28 mouse cellular contexts compared by ENCODE assay signal in genomic region chr1:37344223-37344916, GRCm38 (mm10). TPM values are rescaled to one million over a fixed set of nuclear protein-coding genes. Genes with fewer than 3 reads are reported as not detected.
DNase-seq lines count a peak whose midpoint lies in the region; ATAC-seq and TF ChIP-seq lines count a peak whose summit lies in the region.
"Had no signal": no experiment of that assay in that cellular context is flagged by ENCODE, and none has a peak within 500 bp of the region (broad histone marks: within the 10 kb centered on the region; RNA-seq: fewer than 3 reads in every experiment).

No protein-coding gene starts in this region.

- H3K79me2 ChIP-seq in macrophage (ENCODE audit: inconsistent target) = peaks cover 100% of the 10 kb centered on the region

- no peak overlapping the region for H3K4me2 ChIP-seq in lung, postnatal 0 days (replicated peaks; ENCODE audit: low read depth, low read length)
- H3K4me2 ChIP-seq in hindbrain, embryonic 13.5 days = no peak overlapping the region
- H3K4me2 ChIP-seq: embryonic facial prominence, embryonic 13.5 days; forebrain, embryonic 15.5 days; heart, embryonic 11.5 days; hindbrain, embryonic 15.5 days; lung, embryonic 15.5 days; neural tube, embryonic 12.5 days had no signal

- no peak for TF ChIP-seq CTCF in lung, postnatal 0 days (IDR thresholded peaks at IDR 0.05)

- no peaks in the 10 kb centered on the region for H3K36me3 ChIP-seq in lung, postnatal 0 days (ENCODE audit: insufficient read depth, low read length)
- H3K36me3 ChIP-seq in macrophage (ENCODE audit: inconsistent target) = peaks cover 5% of the 10 kb centered on the region; the same call in 1 of the 2 replicates
- H3K36me3 ChIP-seq in hindbrain, embryonic 13.5 days = no peaks in the 10 kb centered on the region
- H3K36me3 ChIP-seq: embryonic facial prominence, embryonic 13.5 days; forebrain, embryonic 10.5 days; forebrain, embryonic 15.5 days; hindbrain, embryonic 15.5 days; lung, embryonic 15.5 days; neural tube, embryonic 12.5 days had no signal

- no peak overlapping the region for H3K4me3 ChIP-seq in lung, postnatal 0 days (ENCODE audit: low read depth, low read length)
- no peak overlapping the region for H3K4me3 ChIP-seq in macrophage (ENCODE audit: inconsistent target)
- no peak overlapping the region for H3K4me3 ChIP-seq in hindbrain, embryonic 13.5 days
- H3K4me3 ChIP-seq: embryonic facial prominence, embryonic 13.5 days; forebrain, embryonic 10.5 days; forebrain, embryonic 15.5 days; hindbrain, embryonic 15.5 days; lung, embryonic 15.5 days; neural tube, embryonic 12.5 days had no signal

- peaks cover 17% of the 10 kb centered on the region; the same call in 1 of the 2 replicates for H3K4me1 ChIP-seq in lung, postnatal 0 days (ENCODE audit: insufficient read depth, low read depth, low read length)
- peaks cover 8% of the 10 kb centered on the region; the same call in 1 of the 2 replicates for H3K4me1 ChIP-seq in hindbrain, embryonic 13.5 days (replicated peaks)
- H3K4me1 ChIP-seq: forebrain, embryonic 10.5 days; hindbrain, embryonic 15.5 days; neural tube, embryonic 12.5 days had no signal

- no peak overlapping the region for H3K27ac ChIP-seq in lung, postnatal 0 days (ENCODE audit: low read length)
- H3K27ac ChIP-seq in macrophage = peak overlapping the region; percentile 45
- no peak overlapping the region for H3K27ac ChIP-seq in hindbrain, embryonic 13.5 days
- H3K27ac ChIP-seq: embryonic facial prominence, embryonic 13.5 days; forebrain, embryonic 10.5 days; forebrain, embryonic 15.5 days; hindbrain, embryonic 15.5 days; kidney, postnatal 0 days; liver, embryonic 14.5 days; lung, embryonic 15.5 days; neural tube, embryonic 12.5 days had no signal

- no peaks in the 10 kb centered on the region for H3K9me3 ChIP-seq in lung, postnatal 0 days (ENCODE audit: low read length)
- no peaks in the 10 kb centered on the region for H3K9me3 ChIP-seq in hindbrain, embryonic 13.5 days
- H3K9me3 ChIP-seq: embryonic facial prominence, embryonic 13.5 days; forebrain, embryonic 10.5 days; forebrain, embryonic 15.5 days; hindbrain, embryonic 15.5 days; lung, embryonic 15.5 days; neural tube, embryonic 12.5 days had no signal

- 77% methylated on average over 6 of the region's 6 CpGs for WGBS in lung, postnatal 0 days
- WGBS in macrophage (ENCODE audit: missing documents) = 14% methylated on average over 6 of the region's 6 CpGs
- WGBS in hindbrain, embryonic 13.5 days = 91% methylated on average over 6 of the region's 6 CpGs

- no peak for ATAC-seq in lung, postnatal 0 days
- ATAC-seq in monocyte, adult 5-6 weeks (replicated peaks; ENCODE audit: insufficient number of reproducible peaks, low FRiP score, low TSS enrichment, poor library complexity, severe bottlenecking) = peak; percentile 80
- ATAC-seq in hindbrain, embryonic 13.5 days (ENCODE audit: low FRiP score) = no peak
- ATAC-seq: forebrain, embryonic 15.5 days had no signal

- no peaks in the 10 kb centered on the region for H3K27me3 ChIP-seq in lung, postnatal 0 days (replicated peaks; ENCODE audit: insufficient read depth, low read length)
- no peaks in the 10 kb centered on the region for H3K27me3 ChIP-seq in hindbrain, embryonic 13.5 days
- H3K27me3 ChIP-seq: CH12.LX; embryonic facial prominence, embryonic 13.5 days; forebrain, embryonic 15.5 days; hindbrain, embryonic 15.5 days; lung, embryonic 15.5 days; neural tube, embryonic 12.5 days had no signal

- TF ChIP-seq EP300 in lung, postnatal 0 days (IDR thresholded peaks at IDR 0.05) = no peak

- peak; percentile 17 for DNase-seq in lung, postnatal 0 days (ENCODE audit: low spot score)
- no peak for DNase-seq in lung, postnatal 14 days
- DNase-seq in c-Kit-positive CD71-negative TER-119-negative erythroid progenitor cells, embryonic 14.5 days (ENCODE audit: low read depth) = peak; percentile 14
- DNase-seq in spleen, adult 12 weeks (ENCODE audit: low spot score) = no peak
- DNase-seq in frontal cortex, postnatal 36 days (ENCODE audit: low spot score in 2 of 2) = no peak
- DNase-seq: adrenal gland, adult 8-10 months; cerebellum, adult 11-12 months; cerebellum, adult 9-11 months; heart, postnatal 4 days; kidney, adult 2 months; kidney, postnatal 4 days; layer of hippocampus, postnatal 36 days; left cerebral cortex, postnatal 4 days; midbrain, embryonic 14.5 days; right cerebral cortex, adult 18-20 months had no signal

- no peak overlapping the region for H3K9ac ChIP-seq in lung, postnatal 0 days (replicated peaks; ENCODE audit: low read depth)
- no peak overlapping the region for H3K9ac ChIP-seq in hindbrain, embryonic 13.5 days
- H3K9ac ChIP-seq: embryonic facial prominence, embryonic 13.5 days; forebrain, embryonic 15.5 days; hindbrain, embryonic 15.5 days; liver, embryonic 14.5 days; lung, embryonic 15.5 days; neural tube, embryonic 12.5 days had no signal

RNA-seq across cellular contexts. Expression of gene Inpp4a, which starts 44.7 kb away (rescaled TPM):
- polyA plus RNA-seq in lung, postnatal 0 days (2015; fragmentation: Nextera tagmentation; extraction: Ambion mirVana) = 15.8 and 17.8 TPM in 2 replicates
- total RNA-seq in macrophage (2018; cell fraction: chromatin; rRNA removed) = 100 to 1,000 TPM; 170 to 584 (median 327) TPM
- 10 to 100 TPM; 28.2 to 79.3 (median 60.4) TPM for total RNA-seq in macrophage (2018; cell fraction: cytosol; rRNA removed)
- 100 to 1,000 TPM in 24 of 26 experiments, 10 to 100 TPM in 2; 95.2 to 376 (median 172) TPM for total RNA-seq in macrophage (2018; cell fraction: nucleus; rRNA removed)
- 13.9 to 36.0 TPM (median 22.9 TPM) in 3 replicates for polyA plus RNA-seq in macrophage (2018)
- total RNA-seq in monocyte, adult 5-6 weeks (2017) = 17.2 to 32.5 TPM (median 17.4 TPM) in 3 replicates
- polyA plus RNA-seq in hindbrain, embryonic 13.5 days (2015; fragmentation: Nextera tagmentation; extraction: Ambion mirVana) = 59.1 and 60.9 TPM in 2 replicates

Comparison
In these comparisons a context has a peak if more than half of its experiments do, and no peak if none do; other contexts are left out.
1. DNase-seq: peak in lung, postnatal 0 days (single experiment) and c-Kit-positive CD71-negative TER-119-negative erythroid progenitor cells, embryonic 14.5 days (single experiment); none in lung, postnatal 14 days (single experiment), spleen, adult 12 weeks (single experiment) and frontal cortex, postnatal 36 days (0 of 2).